Mouse (Mus musculus): ENCODE data around the gene Cacul1.

Cacul1 gene

DNA sequence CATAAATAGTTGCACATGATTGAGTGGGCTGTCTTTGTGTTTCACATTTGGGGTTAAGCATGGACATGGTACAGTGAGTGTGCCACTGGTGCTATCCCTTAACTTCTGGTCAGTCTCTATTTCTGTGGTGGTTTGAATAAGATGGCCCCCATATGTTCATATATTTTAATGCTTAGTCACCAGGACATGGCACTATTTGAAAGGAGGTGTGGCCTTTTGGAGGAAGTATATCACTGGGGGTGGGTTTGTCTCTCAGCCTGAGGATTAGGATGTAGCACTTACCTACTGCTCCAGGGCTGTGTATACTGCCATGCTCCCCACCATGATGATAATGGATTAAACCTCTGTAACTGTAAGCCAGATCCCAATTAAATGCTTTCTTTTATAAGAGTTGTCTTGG, 95.6 kb downstream of the Cacul1 start:
- POLR2A ChIA-PET, result interaction anchor here in 1 of 4 experiments (1.2 kb wide), 1 partner anchor 8 kb away, joined by 5 read pairs; no protein-coding TSS in a partner anchor
- CTCF ChIA-PET, result no interaction called here

DNA sequence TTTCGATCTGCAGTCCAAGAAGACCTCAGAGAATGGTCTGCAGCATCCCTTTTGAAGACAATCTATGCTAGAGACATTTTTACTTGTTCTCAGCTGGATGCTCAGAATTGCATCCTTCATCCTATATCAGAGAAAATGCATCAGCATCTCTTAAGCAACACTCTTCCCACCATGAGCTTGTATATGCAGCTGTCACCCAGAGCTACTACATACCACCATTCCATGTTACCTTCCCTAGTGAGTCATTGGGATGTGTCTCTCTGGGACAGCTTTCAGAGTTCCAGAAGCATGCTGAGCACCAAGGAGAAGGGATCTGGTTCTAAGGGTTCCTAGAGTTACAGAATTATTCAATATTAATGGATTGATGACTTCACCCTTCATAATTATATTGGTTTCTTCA, 102.0 kb downstream of the Cacul1 start:
- ChIA-PET CTCF (no interaction called here), POLR2A (no interaction called here)

DNA sequence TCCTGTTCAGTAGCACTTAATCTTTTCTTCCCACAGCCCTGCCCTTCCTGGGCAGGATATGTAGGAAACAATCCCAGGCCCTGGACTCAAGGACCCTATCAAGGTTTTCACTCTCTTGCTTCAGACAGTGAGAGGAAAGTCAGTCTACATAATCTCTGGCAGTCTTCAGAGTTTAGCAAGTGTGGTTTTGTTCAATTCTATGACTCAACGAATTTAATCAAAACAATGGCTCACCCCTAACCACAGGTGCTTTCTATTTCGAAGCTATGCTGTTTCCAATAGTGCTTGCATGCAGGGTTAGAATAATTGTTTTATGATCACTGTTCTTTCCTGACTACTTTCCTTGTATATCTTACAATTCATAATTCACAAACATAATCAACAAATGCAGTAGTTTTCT, 103.0 kb downstream of the Cacul1 start:
- CTCF ChIA-PET, result interaction anchor here in 1 of 4 experiments (0.7 kb wide), 1 partner anchor 632 kb away, joined by 3 read pairs; no protein-coding TSS in a partner anchor
- POLR2A ChIA-PET, result interaction anchor here in 1 of 4 experiments (1.9 kb wide), 1 partner anchor 8 kb away, joined by 5 read pairs; no protein-coding TSS in a partner anchor
